Mouse (Mus musculus): ENCODE data around the gene Hist1h2bg.
"Not testable (repeated sequence)": the region's sequence is repeated elsewhere in the genome, so short reads cannot be mapped to it uniquely, and the experiment has no call there.

The Hist1h2bg gene

DNA sequence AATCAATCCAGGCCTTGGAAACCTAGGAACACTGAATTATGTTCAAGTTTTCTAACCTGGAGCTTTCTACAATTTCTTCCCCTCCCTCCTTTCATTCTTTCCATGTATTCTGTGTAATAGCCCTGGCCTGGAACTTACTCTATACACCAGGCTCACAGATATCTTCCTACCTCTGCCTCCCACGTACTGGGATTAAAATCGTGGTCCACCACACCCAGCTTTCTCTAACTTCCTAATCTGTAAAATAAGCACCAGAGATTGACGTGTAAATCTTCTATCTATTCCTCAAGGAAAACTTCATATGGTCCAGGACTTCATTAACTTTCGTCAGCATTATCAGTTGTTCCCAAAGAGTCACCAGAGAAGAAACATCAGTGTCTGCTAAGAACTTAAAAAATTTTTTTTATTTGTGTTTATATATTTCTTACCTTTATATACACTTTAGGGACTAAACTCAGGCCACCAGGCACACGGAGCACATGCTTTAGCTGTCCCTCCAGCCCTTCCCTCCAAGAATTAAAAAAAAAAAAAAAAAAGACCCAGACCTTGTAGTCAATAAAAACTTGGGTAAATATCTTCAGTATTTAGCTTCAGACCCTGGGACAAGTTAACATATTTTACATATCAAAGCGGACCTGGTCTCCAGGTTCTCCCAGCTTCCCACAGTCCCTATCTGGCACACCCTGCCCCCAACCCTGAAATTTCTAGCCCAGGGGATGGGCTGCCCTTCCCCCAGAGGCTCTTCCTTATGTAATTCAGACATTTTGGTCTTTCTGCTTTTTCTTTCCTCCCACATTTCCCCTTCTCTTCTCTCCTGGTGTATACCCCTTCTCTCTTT lies 11.2 kb downstream of the Hist1h2bg start:
- DNase-seq (ENCODE audit: extremely low read depth, low read depth) = no peak

DNA sequence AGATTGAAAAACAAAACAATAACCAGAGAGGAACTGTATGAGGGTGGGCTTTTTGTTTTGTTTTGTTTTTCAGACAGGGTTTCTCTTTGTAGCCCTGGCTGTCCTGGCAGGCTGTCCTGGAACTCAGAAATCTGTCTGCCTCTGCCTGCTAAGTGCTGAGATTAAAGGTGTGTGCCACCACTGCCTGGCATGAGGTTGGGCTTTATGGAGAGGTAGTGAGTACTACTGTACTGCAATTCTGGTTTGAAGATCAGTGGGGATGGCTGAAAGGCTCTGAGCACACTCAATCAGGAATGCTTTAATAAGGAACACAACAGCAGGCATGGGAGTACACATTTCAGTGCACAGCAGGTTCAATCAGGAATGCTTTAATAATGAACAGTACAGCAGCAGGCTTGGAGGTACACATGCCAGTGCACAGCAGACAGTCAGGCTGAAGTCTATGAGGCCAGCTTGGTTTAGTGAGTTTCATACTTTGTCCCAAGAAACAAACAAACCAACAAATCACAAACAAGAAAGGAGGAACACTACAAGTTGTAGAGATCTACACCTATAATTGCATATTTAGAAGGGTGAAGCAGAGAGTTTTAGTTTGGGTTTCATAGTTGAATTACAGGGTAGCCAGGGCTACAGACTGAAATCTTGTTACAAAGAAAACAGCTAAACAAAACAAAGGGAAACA lies 12.3 kb downstream of the Hist1h2bg start:
- DNase-seq (ENCODE audit: extremely low read depth, low read depth) = no peak

- no peak for DNase-seq (ENCODE audit: extremely low read depth, low read depth)
Measured at GRCm38 (mm10) chr13:23584331-23584730, 13.1 kb downstream of the Hist1h2bg start.

GRCm38 (mm10) chr13:23585029-23585441 lies 13.8 kb downstream of the Hist1h2bg start:
- DNase-seq (ENCODE audit: extremely low read depth, low read depth) = peak; percentile 61

GRCm38 (mm10) chr13:23585442-23586098 lies 14.4 kb downstream of the Hist1h2bg start:
- peak; percentile 96 for DNase-seq (ENCODE audit: extremely low read depth, low read depth)

DNA sequence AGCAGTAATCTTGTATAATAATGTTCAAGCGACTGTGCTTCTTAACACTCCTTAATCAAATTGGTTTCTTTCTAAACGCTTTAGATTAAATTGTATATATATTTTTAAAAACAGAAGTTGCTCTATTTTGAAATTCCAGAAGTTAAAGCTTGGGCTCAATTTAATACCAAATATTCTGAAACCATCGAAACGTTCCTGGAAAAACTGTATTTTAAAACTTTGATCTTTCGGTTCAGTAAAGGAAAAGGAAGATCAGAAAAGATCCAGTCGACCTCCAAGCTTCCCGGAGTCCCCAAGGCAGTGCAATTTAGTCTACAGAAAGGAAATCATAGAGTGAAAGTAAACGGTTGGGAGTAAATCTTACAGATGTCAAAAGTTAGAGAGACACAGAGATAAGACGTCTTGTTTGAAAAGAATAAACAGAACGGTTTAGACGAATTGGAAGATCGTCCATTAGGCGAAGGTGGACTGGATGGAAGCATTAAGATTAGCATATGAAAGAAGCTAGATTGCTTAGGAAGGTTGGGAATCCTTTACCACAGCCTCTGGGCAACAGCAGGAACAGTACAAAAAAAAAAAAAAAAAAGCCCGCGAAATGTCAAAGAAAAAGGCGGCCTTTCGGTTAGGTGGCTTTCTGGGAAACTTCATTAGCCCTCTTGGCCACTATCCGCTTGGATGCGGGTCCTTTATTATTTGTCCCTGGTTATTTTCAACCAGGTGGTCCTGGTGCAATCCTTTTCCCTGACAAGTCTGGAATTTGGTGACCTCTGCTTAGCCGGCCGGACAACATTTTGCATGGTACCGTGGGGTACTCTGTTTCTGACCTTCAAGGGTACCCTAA lies 15.1 kb downstream of the Hist1h2bg start:
- DNase-seq (ENCODE audit: extremely low read depth, low read depth) = no peak

- no peak for DNase-seq (ENCODE audit: extremely low read depth, low read depth)
Measured at GRCm38 (mm10) chr13:23586940-23587225, 15.7 kb downstream of the Hist1h2bg start.

DNA sequence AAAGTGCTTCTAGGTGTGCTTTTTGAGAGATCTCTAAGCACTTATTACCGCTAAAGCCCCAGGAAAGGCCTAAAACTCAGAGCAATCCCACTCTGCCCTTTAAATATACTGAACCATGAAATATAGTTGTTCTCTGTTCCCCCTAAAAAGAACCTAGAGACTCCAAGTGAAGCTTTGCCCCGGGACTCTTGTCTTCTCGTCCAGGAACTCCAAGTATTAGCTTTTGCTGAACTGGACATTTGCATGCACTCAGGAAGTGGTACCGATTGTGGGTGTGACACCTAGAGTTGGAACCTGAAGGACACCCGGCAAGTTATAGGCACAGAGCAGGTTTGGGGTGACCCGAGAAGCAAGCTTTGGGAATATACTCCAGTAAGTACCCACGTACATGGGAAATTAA lies 20.0 kb downstream of the Hist1h2bg start:
- no peak for DNase-seq (ENCODE audit: extremely low read depth, low read depth)

- not testable (repeated sequence) for DNase-seq (ENCODE audit: extremely low read depth, low read depth)
Measured at GRCm38 (mm10) chr13:23591886-23592285, 20.7 kb downstream of the Hist1h2bg start.

GRCm38 (mm10) chr13:23592614-23593013 lies 21.4 kb downstream of the Hist1h2bg start:
- no peak for DNase-seq (ENCODE audit: extremely low read depth, low read depth)

- peak; percentile 59 for DNase-seq (ENCODE audit: extremely low read depth, low read depth)
Measured at GRCm38 (mm10) chr13:23593051-23593770, 22.0 kb downstream of the Hist1h2bg start.

- DNase-seq (ENCODE audit: extremely low read depth, low read depth) = no peak
Measured at GRCm38 (mm10) chr13:23595185-23595584, 24.0 kb downstream of the Hist1h2bg start.

DNA sequence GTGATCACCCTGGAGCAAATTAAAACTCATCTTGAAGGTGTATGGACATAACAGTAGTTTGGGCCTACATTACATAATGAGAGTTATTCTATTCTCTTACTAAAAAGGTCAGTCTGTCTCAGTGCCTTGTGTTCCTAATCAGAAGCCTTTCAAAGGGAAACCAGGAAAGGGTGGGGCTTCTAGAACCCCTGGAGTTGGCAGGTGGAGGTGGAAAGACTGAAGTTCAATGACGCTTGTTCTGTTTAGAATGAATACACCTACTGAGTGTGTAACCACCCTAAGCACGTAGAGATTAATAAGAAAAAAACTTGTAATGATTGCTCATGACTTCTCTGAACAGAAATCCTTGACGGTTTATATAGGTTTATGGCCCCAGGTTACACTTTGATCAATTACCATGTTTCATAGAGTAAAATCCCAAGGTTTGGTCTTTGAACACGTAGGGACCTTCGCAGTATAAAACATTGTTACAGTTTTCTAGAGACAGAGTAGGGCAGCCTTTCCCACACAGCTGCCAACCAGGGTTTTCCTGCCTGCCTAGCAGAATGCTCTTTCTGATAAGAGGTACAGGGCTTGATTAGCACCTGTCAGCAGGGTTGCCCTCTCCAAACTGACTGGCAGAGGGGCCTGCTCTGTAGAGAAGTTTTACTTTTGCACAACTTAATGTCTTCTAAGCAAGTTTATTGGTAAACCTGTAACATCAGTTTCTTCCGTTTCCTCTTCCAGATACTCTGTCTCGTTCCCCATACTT lies 24.6 kb downstream of the Hist1h2bg start:
- DNase-seq (ENCODE audit: extremely low read depth, low read depth) = no peak

GRCm38 (mm10) chr13:23597957-23598356 lies 26.8 kb downstream of the Hist1h2bg start:
- peak; percentile 69 for DNase-seq (ENCODE audit: extremely low read depth, low read depth)

GRCm38 (mm10) chr13:23603182-23603699 lies 32.0 kb downstream of the Hist1h2bg start:
- DNase-seq (ENCODE audit: extremely low read depth, low read depth) = no peak

GRCm38 (mm10) chr13:23604452-23604851 lies 33.3 kb downstream of the Hist1h2bg start:
- no peak for DNase-seq (ENCODE audit: extremely low read depth, low read depth)

DNA sequence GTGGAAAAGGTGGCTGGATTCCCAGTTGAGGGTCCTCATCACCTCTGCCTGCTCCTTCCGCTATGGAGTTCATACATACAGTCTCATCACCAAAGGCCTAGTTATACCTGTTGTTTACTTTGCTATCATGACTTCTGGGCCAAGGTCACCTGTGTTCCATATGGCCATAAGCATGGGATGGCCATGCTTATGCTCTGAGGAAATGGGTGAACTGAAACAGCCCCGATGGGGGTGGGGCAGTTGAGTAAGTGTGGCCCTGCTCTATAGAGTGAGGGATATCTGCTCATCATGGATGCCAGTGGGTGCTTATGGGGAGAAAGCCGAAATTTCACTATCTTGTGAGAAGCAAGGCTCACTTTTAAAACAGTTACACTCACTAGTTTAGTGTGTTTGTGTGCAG lies 33.9 kb downstream of the Hist1h2bg start:
- DNase-seq (ENCODE audit: extremely low read depth, low read depth) = no peak

DNA sequence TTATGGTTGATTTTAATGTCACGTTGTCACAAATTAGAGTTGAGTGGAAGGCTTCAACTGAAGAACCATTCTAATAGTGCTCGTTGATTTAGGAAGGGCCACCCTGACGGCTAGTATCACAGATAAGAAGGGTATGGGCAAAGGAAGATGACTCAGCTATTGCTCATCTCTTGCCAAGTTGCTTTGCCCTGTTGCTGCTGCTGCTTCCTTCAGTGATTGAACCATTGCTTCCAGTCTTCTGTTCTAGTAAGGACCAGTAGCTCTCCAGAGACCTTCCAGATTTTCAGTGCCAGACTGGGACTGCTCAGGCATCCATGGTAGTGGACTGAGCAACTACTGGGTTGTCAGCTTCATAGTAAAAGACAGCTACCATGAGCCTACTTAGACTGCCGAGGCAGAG lies 38.0 kb downstream of the Hist1h2bg start:
- peak; percentile 41 for DNase-seq (ENCODE audit: extremely low read depth, low read depth)

DNA sequence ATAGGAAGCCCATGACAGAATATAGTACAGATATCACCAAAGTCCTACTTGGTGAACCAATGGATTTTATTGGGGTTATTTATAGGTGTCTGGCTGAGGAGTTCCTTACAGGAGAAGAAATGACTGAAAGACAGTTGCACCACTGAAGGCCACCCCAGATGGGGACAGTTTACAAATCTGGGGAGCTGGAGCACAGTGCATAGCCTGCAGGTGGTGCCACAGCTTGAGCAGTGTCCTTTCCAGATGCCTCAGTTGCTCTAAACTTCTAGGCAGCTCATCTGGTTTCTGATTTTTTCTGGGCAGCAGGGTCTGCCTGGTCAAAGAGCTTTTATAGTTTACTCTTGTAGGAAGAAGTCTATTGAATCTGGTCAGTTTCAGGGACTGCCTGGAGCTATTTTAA lies 38.6 kb downstream of the Hist1h2bg start:
- DNase-seq (ENCODE audit: extremely low read depth, low read depth) = no peak

DNA sequence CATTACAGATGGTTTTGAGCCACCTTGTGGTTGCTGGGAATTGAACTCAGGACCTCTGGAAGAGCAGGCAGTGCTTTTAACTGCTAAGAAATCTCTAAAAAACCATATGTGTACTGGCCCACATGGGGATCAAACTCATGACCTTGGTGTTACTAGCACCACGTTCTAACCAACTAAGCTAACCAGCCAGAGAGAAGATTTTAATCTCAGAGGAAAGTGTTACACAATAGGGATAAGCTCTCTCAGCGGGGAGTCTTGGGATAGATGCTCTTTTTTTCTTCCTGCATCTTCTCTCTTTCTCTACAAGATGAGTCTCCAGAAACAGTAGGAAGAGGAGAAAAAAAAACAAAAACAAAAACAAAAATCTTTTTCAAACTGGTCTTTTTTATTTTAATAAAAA lies 39.2 kb downstream of the Hist1h2bg start:
- no peak for DNase-seq (ENCODE audit: extremely low read depth, low read depth)
